Mouse (Mus musculus) megakaryocyte, embryonic 14.5 days (primary cell): ENCODE results near the gene Cfb.

Source experiments
- FLI1 ChIP-seq: IDR thresholded peaks from 2 replicates; pipeline ENCODE4 v1.6.1; 2012; ENCODE audit warnings: low read length, inconsistent platforms, mixed read lengths
- GATA1 ChIP-seq: IDR thresholded peaks from 3 replicates; pipeline ENCODE4 v1.6.1; 2012; ENCODE audit warnings: mixed read lengths, low read length, inconsistent platforms, borderline replicate concordance

DNA sequence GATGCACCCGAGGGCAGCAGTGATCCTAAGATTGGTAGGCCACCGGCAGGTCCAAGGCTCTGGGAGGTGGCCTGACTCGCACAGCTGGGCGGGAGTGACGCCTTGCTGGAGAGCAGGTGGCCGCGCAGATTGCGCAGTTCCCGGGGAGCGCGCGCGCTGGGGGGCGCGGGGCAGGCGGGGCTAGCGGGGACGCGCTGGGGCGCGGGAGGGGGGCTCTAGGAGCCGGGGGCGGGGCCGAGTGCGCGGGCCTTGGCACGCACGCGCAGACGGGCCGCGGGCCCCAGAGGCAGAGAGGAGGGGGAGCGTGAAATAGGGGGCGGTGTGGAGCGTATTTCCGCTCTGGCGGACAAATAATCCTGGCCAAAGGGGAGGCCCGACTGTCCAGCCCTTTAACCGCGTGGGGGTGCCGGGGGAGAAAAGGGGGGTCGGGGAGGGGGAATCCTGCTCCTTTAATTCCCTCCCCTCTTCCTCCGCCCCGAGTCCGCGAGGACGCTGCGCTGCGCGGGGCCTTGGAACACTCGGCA, 31.8 kb upstream of the Cfb start:
- TF ChIP-seq GATA1 (no peak), FLI1 (no peak)
